Mouse (Mus musculus) MEL (cell line): ENCODE data around the gene Nsl1.

Experiments
- CTCF ChIP-seq, 3 experiments: IDR thresholded peaks in 2 of 3; conservative IDR thresholded peaks in 1 of 3; 2 replicates each; pipeline ENCODE4 v1.5.1; 2011 to 2012; ENCODE audit warnings: low read length in 3 of 3, low read depth in 2 of 3, mild to moderate bottlenecking in 2 of 3, improper control_type of control experiment in 1 of 3, inconsistent platforms in 1 of 3, mixed read lengths in 1 of 3, moderate library complexity in 1 of 3; ENCODE audit not compliant: control insufficient read depth in 1 of 3, insufficient read depth in 1 of 3, poor library complexity in 1 of 3, severe bottlenecking in 1 of 3
- EP300 ChIP-seq, 2 experiments: IDR thresholded peaks; 2 replicates each; pipeline ENCODE4 v1.6.1; 2011; ENCODE audit warnings: improper control_type of control experiment in 2 of 2, low read length in 2 of 2, low read depth in 1 of 2, mild to moderate bottlenecking in 1 of 2
- ETS1 ChIP-seq: IDR thresholded peaks from 2 replicates; pipeline ENCODE4 v1.6.1; 2012; ENCODE audit warnings: low read depth, mild to moderate bottlenecking, inconsistent platforms, low read length, improper control_type of control experiment, moderate library complexity
- GABPA ChIP-seq: IDR thresholded peaks from 2 replicates; pipeline ENCODE4 v1.6.1; 2012; ENCODE audit warnings: low read depth, mild to moderate bottlenecking, inconsistent platforms, low read length, improper control_type of control experiment, moderate library complexity
- GATA1 ChIP-seq: IDR thresholded peaks from 2 replicates; pipeline ENCODE4 v1.6.1; 2011; ENCODE audit warnings: low read depth, low read length, improper control_type of control experiment
- HCFC1 ChIP-seq: IDR thresholded peaks from 2 replicates; pipeline ENCODE4 v1.6.1; 2012; ENCODE audit warnings: low read depth, mild to moderate bottlenecking, inconsistent platforms, low read length, improper control_type of control experiment, moderate library complexity
- KAT2A ChIP-seq: conservative IDR thresholded peaks from 2 replicates; pipeline ENCODE4 v1.6.1; 2012; ENCODE audit warnings: low read depth, low read length, improper control_type of control experiment, inconsistent platforms
- NELFE ChIP-seq: IDR thresholded peaks from 2 replicates; pipeline ENCODE4 v1.6.1; 2011; ENCODE audit warnings: low read depth, low read length, improper control_type of control experiment
- POLR2A ChIP-seq, 2 experiments: IDR thresholded peaks; 2 replicates each; pipeline ENCODE4 v1.6.1; 2011 to 2012; ENCODE audit warnings: low read length in 2 of 2, mild to moderate bottlenecking in 2 of 2, control low read depth in 1 of 2, improper control_type of control experiment in 1 of 2, low read depth in 1 of 2, moderate library complexity in 1 of 2; ENCODE audit not compliant: control insufficient read depth in 1 of 2, insufficient read depth in 1 of 2, poor library complexity in 1 of 2
- POLR2AphosphoS5 ChIP-seq: IDR thresholded peaks from 2 replicates; pipeline ENCODE4 v1.6.1; 2012; ENCODE audit warnings: low read depth, borderline replicate concordance, mild to moderate bottlenecking, inconsistent platforms, low read length, moderate library complexity, mixed read lengths
- TAL1 ChIP-seq: IDR thresholded peaks from 2 replicates; pipeline ENCODE4 v1.6.1; 2012; ENCODE audit warnings: mild to moderate bottlenecking, inconsistent platforms, low read length, moderate library complexity, mixed read lengths
- ZC3H11A ChIP-seq: IDR thresholded peaks from 2 replicates; pipeline ENCODE4 v1.6.1; 2012; ENCODE audit warnings: low read depth, mild to moderate bottlenecking, inconsistent platforms, low read length, improper control_type of control experiment
- ZNF384 ChIP-seq: IDR thresholded peaks from 2 replicates; pipeline ENCODE4 v1.6.1; 2012; ENCODE audit warnings: low read depth, mild to moderate bottlenecking, inconsistent platforms, low read length, improper control_type of control experiment

GRCm38 (mm10) chr1:191083230-191083629 lies 20.4 kb downstream of the Nsl1 start:
- no peak for TF ChIP-seq POLR2A (IDR thresholded peaks at IDR 0.05; ENCODE audit: control insufficient read depth in 1 of 2, insufficient read depth in 1 of 2, low read depth in 1 of 2, low read length in 2 of 2, poor library complexity in 1 of 2)
- TF ChIP-seq ZNF384 = no peak
- TF ChIP-seq HCFC1 = no peak
- no peak for TF ChIP-seq TAL1
- no peak for TF ChIP-seq CTCF (IDR thresholded peaks at IDR 0.05 in 2 of 3, conservative IDR thresholded peaks at IDR 0.05 in 1 of 3; ENCODE audit: control insufficient read depth in 1 of 3, insufficient read depth in 1 of 3, low read depth in 2 of 3, low read length in 3 of 3, poor library complexity in 1 of 3, severe bottlenecking in 1 of 3)
- no peak for TF ChIP-seq GATA1
- no peak for TF ChIP-seq POLR2AphosphoS5
- TF ChIP-seq ZC3H11A = no peak
- no peak for TF ChIP-seq GABPA
- TF ChIP-seq NELFE = no peak
- no peak for TF ChIP-seq EP300 (IDR thresholded peaks at IDR 0.05; ENCODE audit: low read depth in 1 of 2, low read length in 2 of 2)
- no peak for TF ChIP-seq ETS1
- no peak for TF ChIP-seq KAT2A
